Comparison of ENCODE assay signal across 9 mouse cellular contexts in the genomic region with DNA sequence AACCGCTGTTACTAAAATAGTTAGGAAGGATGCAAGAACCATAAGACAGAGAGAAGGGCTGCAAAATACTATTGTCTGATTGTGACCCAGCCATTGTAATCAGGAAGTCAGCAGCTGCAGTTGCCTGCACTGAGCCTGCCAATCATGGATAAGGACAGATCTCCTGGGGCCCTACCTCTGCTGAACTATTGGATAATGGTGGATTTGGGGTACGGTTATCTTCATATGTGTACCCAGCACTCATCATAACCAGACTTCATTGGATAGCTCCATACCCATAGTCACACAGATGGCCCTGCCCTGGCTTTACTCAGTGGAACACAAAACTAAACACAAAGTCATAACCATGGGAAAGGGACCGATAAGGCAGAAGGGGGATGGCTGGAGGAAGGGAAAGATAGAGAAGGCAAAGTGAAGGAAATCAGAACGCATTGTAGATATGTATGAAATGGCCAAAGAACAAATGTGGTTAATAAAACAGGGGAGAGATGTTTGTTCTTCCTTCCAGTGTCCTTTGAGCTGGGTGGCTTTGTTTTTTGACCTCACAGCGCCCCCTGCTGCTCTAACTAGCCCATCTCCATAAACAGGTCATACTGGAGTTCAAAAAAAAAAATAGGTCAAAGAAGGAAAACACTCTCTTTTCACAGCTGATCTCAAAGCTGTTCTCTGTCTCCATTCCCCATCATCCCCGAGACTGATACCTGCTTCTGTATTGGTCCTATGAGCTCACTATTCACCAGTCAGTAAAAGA.
A peak's percentile ranks its signal among the peaks of the same experiment; 100 is the strongest.
DNase-seq lines count a peak whose midpoint lies in the region; TF ChIP-seq lines count a peak whose summit lies in the region.
"Had no signal": no experiment of that assay in that cellular context is flagged by ENCODE, and none has a peak within 500 bp of the region (broad histone marks: within the 10 kb centered on the region; RNA-seq: fewer than 3 reads in every experiment).

No protein-coding gene starts in this region.

- no peaks in the 10 kb centered on the region for H3K36me3 ChIP-seq in limb, embryonic 10.5 days

- no peaks in the 10 kb centered on the region for H3K9me3 ChIP-seq in limb, embryonic 10.5 days (replicated peaks)

- no peak overlapping the region for H3K4me3 ChIP-seq in gastrocnemius, adult 2 months
- no peak overlapping the region for H3K4me3 ChIP-seq in limb, embryonic 10.5 days
- H3K4me3 ChIP-seq: myocyte had no signal

- intact Hi-C loops in gastrocnemius, adult 2 months (cut with DNase I): loop anchor here (1.0 kb wide), 1 partner anchor 88 kb away; no protein-coding TSS in a partner anchor

- peak; percentile 68 for DNase-seq in layer of hippocampus, adult 11-12 months (ENCODE audit: low spot score)
- DNase-seq in layer of hippocampus, adult 9-11 months: no peak
- DNase-seq in cerebellum, adult 11-12 months: peak; percentile 31
- DNase-seq in gastrocnemius, adult 2 months: peak; percentile 81
- DNase-seq in kidney, adult 18-20 months: peak; percentile 74
- DNase-seq in limb, embryonic 10.5 days (ENCODE audit: low spot score): peak; percentile 80
- DNase-seq in naive thymus-derived CD4-positive, alpha-beta T cell, adult 2 months (ENCODE audit: low read depth): peak; percentile 73
- DNase-seq in thymus, adult 18-20 months: peak; percentile 48 to 76

- no peaks in the 10 kb centered on the region for H3K4me1 ChIP-seq in limb, embryonic 10.5 days

- H3K27ac ChIP-seq in gastrocnemius, adult 2 months: no peak overlapping the region
- H3K27ac ChIP-seq in limb, embryonic 10.5 days: no peak overlapping the region

- WGBS in limb, embryonic 10.5 days: 54% methylated on average over 6 of the region's 6 CpGs

- peak; percentile 79 for TF ChIP-seq CTCF in gastrocnemius, adult 2 months (IDR thresholded peaks at IDR 0.05)

- H3K27me3 ChIP-seq in limb, embryonic 10.5 days (ENCODE audit: low read depth, poor library complexity, severe bottlenecking): no peaks in the 10 kb centered on the region
